Mouse (Mus musculus) stomach, postnatal 0 days (tissue): ENCODE measurements around the gene Chka.

Experiments used
- CTCF ChIP-seq: IDR thresholded peaks from 2 replicates; pipeline ENCODE4 v1.5.1; 2016; ENCODE audit warnings: antibody characterized with exemption, low read depth, mild to moderate bottlenecking, moderate library complexity
- EP300 ChIP-seq: optimal IDR thresholded peaks from 2 replicates; pipeline ENCODE3; 2016; ENCODE audit warnings: antibody characterized with exemption

DNA sequence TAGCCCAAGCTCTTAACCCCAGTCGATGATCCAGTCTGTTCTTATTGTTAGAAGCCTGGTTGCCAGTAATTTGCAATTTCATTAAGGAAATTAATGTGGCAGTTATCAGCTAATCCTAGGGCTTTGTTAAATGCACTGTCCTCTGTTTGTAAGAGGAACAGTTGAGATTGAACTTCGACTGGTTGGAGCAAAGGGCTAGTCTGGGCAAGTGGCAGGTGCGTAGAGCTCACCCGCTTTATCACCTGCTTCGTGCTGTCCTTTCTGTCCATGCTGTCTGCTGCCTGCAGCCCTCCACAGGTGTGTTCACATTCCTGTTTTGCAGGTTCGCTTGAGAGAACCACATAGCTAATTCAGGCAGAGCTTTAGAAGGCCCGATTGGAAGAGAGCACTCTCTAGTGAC is 23.5 kb downstream of the Chka start:
- no peak for TF ChIP-seq CTCF
- TF ChIP-seq EP300, result no peak
